Mouse (Mus musculus): ENCODE data around the gene Thada. TPM values are rescaled to one million over a fixed set of nuclear protein-coding genes. Genes with fewer than 3 reads are reported as not detected.

Thada gene
- polyA plus RNA-seq, 1 experiment, result 6.8 TPM

- Histone ChIP-seq H3K4me3 (replicated peaks; ENCODE audit: insufficient read depth, low read depth, low read length) (no peak overlapping the region), H3K27me3 (ENCODE audit: control insufficient read depth, insufficient read depth, low read length) (no peaks in the 10 kb centered on the region), H3K4me1 (ENCODE audit: control insufficient read depth, insufficient read depth, low read length) (no peaks in the 10 kb centered on the region; the same call in 1 of the 2 replicates), H3K27ac (ENCODE audit: insufficient read depth, low read length) (no peak overlapping the region)
- 81% methylated on average over 4 of the region's 4 CpGs for WGBS
- no peak for DNase-seq
- TF ChIP-seq POLR2A (IDR thresholded peaks at IDR 0.05; ENCODE audit: borderline replicate concordance, insufficient read depth, low read length), result no peak
Observed at GRCm38 (mm10) chr17:84322176-84322575, 143.8 kb downstream of the Thada start.

GRCm38 (mm10) chr17:84321351-84321750 is 144.7 kb downstream of the Thada start:
- H3K27ac ChIP-seq (ENCODE audit: insufficient read depth, low read length), result no peak overlapping the region
- H3K4me3 ChIP-seq (replicated peaks; ENCODE audit: insufficient read depth, low read depth, low read length), result no peak overlapping the region
- H3K4me1 ChIP-seq (ENCODE audit: control insufficient read depth, insufficient read depth, low read length), result no peaks in the 10 kb centered on the region; the same call in 1 of the 2 replicates
- H3K27me3 ChIP-seq (ENCODE audit: control insufficient read depth, insufficient read depth, low read length), result no peaks in the 10 kb centered on the region
- peak in 1 of 2 experiments; percentile 6 for DNase-seq
- 59% methylated on average over 5 of the region's 5 CpGs for WGBS
- TF ChIP-seq POLR2A (IDR thresholded peaks at IDR 0.05; ENCODE audit: borderline replicate concordance, insufficient read depth, low read length) (no peak), CTCF (IDR thresholded peaks at IDR 0.05; ENCODE audit: borderline replicate concordance, insufficient read depth, low read depth, low read length) (no peak)

- Histone ChIP-seq H3K4me3 (replicated peaks; ENCODE audit: insufficient read depth, low read depth, low read length) (no peak overlapping the region), H3K27me3 (ENCODE audit: control insufficient read depth, insufficient read depth, low read length) (no peaks in the 10 kb centered on the region), H3K4me1 (ENCODE audit: control insufficient read depth, insufficient read depth, low read length) (no peaks in the 10 kb centered on the region; the same call in 1 of the 2 replicates), H3K27ac (ENCODE audit: insufficient read depth, low read length) (no peak overlapping the region)
- 100% methylated on average over 1 of the region's 1 CpGs for WGBS
- TF ChIP-seq CTCF (IDR thresholded peaks at IDR 0.05; ENCODE audit: borderline replicate concordance, insufficient read depth, low read depth, low read length) (no peak), POLR2A (IDR thresholded peaks at IDR 0.05; ENCODE audit: borderline replicate concordance, insufficient read depth, low read length) (no peak)
- no peak for DNase-seq
Observed at GRCm38 (mm10) chr17:84320576-84320975, 145.4 kb downstream of the Thada start.

GRCm38 (mm10) chr17:84314341-84314740 is 151.7 kb downstream of the Thada start:
- 98% methylated on average over 7 of the region's 7 CpGs for WGBS
- TF ChIP-seq POLR2A (IDR thresholded peaks at IDR 0.05; ENCODE audit: borderline replicate concordance, insufficient read depth, low read length), result no peak
- no peak for TF ChIP-seq CTCF (IDR thresholded peaks at IDR 0.05; ENCODE audit: borderline replicate concordance, insufficient read depth, low read depth, low read length)
- H3K4me3 ChIP-seq (replicated peaks; ENCODE audit: insufficient read depth, low read depth, low read length), result no peak overlapping the region
- DNase-seq, result no peak
- no peaks in the 10 kb centered on the region for H3K4me1 ChIP-seq (ENCODE audit: control insufficient read depth, insufficient read depth, low read length)
- no peak overlapping the region for H3K27ac ChIP-seq (ENCODE audit: insufficient read depth, low read length)
- H3K27me3 ChIP-seq (ENCODE audit: control insufficient read depth, insufficient read depth, low read length), result no peaks in the 10 kb centered on the region

GRCm38 (mm10) chr17:84313494-84313893 is 152.5 kb downstream of the Thada start:
- H3K4me3 ChIP-seq (replicated peaks; ENCODE audit: insufficient read depth, low read depth, low read length), result no peak overlapping the region
- WGBS, result 96% methylated on average over 6 of the region's 6 CpGs
- H3K27me3 ChIP-seq (ENCODE audit: control insufficient read depth, insufficient read depth, low read length), result no peaks in the 10 kb centered on the region
- TF ChIP-seq POLR2A (IDR thresholded peaks at IDR 0.05; ENCODE audit: borderline replicate concordance, insufficient read depth, low read length), result no peak
- no peak for TF ChIP-seq CTCF (IDR thresholded peaks at IDR 0.05; ENCODE audit: borderline replicate concordance, insufficient read depth, low read depth, low read length)
- H3K4me1 ChIP-seq (ENCODE audit: control insufficient read depth, insufficient read depth, low read length), result no peaks in the 10 kb centered on the region
- no peak overlapping the region for H3K27ac ChIP-seq (ENCODE audit: insufficient read depth, low read length)
- no peak for DNase-seq

GRCm38 (mm10) chr17:84306151-84306550 is 159.9 kb downstream of the Thada start:
- Histone ChIP-seq H3K27ac (ENCODE audit: insufficient read depth, low read length) (no peak overlapping the region), H3K27me3 (ENCODE audit: control insufficient read depth, insufficient read depth, low read length) (no peaks in the 10 kb centered on the region), H3K4me3 (replicated peaks; ENCODE audit: insufficient read depth, low read depth, low read length) (no peak overlapping the region), H3K4me1 (ENCODE audit: control insufficient read depth, insufficient read depth, low read length) (no peaks in the 10 kb centered on the region)
- TF ChIP-seq POLR2A (IDR thresholded peaks at IDR 0.05; ENCODE audit: borderline replicate concordance, insufficient read depth, low read length) (no peak), CTCF (IDR thresholded peaks at IDR 0.05; ENCODE audit: borderline replicate concordance, insufficient read depth, low read depth, low read length) (no peak)
- 93% methylated on average over 1 of the region's 1 CpGs for whole genome bisulfite sequencing
- DNase-seq, result no peak

- TF ChIP-seq CTCF (IDR thresholded peaks at IDR 0.05; ENCODE audit: borderline replicate concordance, insufficient read depth, low read depth, low read length), result no peak
- TF ChIP-seq POLR2A (IDR thresholded peaks at IDR 0.05; ENCODE audit: borderline replicate concordance, insufficient read depth, low read length), result no peak
- WGBS, result 96% methylated on average over 5 of the region's 5 CpGs
- no peak for DNase-seq
- no peak overlapping the region for H3K4me3 ChIP-seq (replicated peaks; ENCODE audit: insufficient read depth, low read depth, low read length)
- H3K27ac ChIP-seq (ENCODE audit: insufficient read depth, low read length), result no peak overlapping the region
- H3K4me1 ChIP-seq (ENCODE audit: control insufficient read depth, insufficient read depth, low read length), result no peaks in the 10 kb centered on the region
- no peaks in the 10 kb centered on the region for H3K27me3 ChIP-seq (ENCODE audit: control insufficient read depth, insufficient read depth, low read length)
Observed at GRCm38 (mm10) chr17:84305074-84305473, 160.9 kb downstream of the Thada start.

- Histone ChIP-seq H3K27ac (ENCODE audit: insufficient read depth, low read length) (no peak overlapping the region), H3K4me1 (ENCODE audit: control insufficient read depth, insufficient read depth, low read length) (no peaks in the 10 kb centered on the region), H3K27me3 (ENCODE audit: control insufficient read depth, insufficient read depth, low read length) (no peaks in the 10 kb centered on the region), H3K4me3 (replicated peaks; ENCODE audit: insufficient read depth, low read depth, low read length) (no peak overlapping the region)
- no peak for TF ChIP-seq CTCF (IDR thresholded peaks at IDR 0.05; ENCODE audit: borderline replicate concordance, insufficient read depth, low read depth, low read length)
- TF ChIP-seq POLR2A (IDR thresholded peaks at IDR 0.05; ENCODE audit: borderline replicate concordance, insufficient read depth, low read length), result no peak
- WGBS, result 92% methylated on average over 5 of the region's 5 CpGs
- DNase-seq, result no peak
Observed at GRCm38 (mm10) chr17:84304141-84304540, 161.9 kb downstream of the Thada start.

Measured in cerebellum, adult 2 months (tissue).